Mouse (Mus musculus) B cell, adult 67 days (primary cell): Measurements from ENCODE around the gene Ireb2. TPM values are rescaled to one million over a fixed set of nuclear protein-coding genes. Genes with fewer than 3 reads are reported as not detected.

Experiments used
- total RNA-seq, 2 experiments: library from RNA; stranded (reverse); gene quantifications; 4 replicates each; pipeline ENCODE4 v1.2.4; 2023

Gene Ireb2
- 10 to 100 TPM; 58.8 to 63.3 TPM for total RNA-seq

DNA sequence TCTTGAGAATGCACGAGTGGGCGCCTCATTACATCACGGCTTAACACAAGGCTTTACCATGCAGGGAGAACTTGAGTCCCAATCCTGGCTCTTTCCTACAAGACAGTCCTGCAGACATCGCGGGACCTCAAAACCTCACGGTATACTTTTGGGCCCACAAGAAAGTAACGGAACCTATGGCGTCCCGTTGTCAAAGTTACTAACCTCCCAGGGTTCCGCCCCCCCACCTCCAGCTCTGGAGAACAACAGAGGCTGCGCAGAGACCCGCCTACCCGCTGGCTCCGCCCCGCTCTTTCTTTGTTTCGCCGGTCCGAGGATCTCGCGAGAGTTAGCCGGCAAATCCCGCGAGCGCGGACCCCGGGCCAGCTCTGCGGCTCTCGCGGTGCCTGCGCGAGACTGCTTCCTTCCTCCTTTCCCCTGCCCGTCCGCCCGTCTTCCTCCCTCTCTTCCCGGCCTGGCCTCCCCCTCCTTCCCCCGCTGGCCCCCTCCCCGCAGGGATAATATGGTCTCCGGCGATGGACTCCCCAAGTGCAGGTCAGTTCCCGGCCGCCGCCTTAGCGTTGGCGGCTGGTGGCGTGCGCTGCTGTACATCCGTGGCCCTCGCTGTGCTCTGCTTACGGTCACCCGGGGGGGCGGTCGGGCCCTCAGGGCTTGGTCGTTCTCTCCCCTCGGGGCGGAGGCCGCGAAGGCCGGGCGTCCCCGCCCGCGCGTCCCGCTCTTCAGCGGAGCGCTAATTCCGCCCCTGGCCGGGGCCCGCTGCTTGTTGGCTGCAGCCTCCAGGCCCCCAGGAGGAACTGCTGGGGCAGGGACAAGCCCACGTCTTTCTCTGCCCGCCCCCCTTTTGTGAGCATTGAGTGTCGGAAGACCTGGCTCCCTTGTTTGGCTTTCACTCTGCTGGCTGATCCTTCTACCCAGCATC is at the start of gene Ireb2:
Ireb2 (plus strand) TSS at position 427 of the 919 bp plus-strand sequence.

DNA sequence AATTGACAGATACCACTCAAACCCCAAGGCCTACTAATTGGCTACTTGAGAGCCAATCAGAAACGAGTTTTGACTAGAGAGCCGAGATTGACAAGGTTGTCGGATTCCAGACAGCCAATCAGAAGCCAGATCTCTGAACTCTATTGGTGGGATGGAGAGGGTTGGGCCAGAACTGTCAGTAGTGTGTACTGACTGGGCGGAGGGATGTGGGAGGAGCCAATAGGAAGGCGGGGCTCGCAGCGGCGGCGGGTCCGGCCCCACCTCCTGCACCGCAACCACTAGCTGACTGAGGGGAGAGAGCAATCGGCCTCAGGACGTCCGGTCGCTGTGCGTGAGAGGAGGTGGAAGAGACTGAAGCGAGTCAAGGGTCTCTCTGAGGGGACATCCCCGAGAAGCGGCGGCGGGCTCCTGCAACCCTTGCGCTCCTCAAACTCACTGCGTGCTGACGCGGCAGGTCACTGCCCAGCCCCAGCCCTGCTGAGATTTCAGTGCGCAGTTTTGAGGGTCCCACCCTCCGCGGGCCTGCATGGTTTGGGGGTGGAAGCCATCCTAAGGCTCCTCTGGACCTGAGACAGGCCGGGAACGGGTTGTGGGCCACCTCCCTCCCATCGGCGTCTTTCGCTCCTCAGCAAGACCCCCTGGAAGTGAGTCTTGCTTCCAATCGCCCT is 53.6 kb downstream of the Ireb2 start, which contains the start of gene Hykk:
Hykk (plus strand) TSS at position 274 of the 668 bp plus-strand sequence.

DNA sequence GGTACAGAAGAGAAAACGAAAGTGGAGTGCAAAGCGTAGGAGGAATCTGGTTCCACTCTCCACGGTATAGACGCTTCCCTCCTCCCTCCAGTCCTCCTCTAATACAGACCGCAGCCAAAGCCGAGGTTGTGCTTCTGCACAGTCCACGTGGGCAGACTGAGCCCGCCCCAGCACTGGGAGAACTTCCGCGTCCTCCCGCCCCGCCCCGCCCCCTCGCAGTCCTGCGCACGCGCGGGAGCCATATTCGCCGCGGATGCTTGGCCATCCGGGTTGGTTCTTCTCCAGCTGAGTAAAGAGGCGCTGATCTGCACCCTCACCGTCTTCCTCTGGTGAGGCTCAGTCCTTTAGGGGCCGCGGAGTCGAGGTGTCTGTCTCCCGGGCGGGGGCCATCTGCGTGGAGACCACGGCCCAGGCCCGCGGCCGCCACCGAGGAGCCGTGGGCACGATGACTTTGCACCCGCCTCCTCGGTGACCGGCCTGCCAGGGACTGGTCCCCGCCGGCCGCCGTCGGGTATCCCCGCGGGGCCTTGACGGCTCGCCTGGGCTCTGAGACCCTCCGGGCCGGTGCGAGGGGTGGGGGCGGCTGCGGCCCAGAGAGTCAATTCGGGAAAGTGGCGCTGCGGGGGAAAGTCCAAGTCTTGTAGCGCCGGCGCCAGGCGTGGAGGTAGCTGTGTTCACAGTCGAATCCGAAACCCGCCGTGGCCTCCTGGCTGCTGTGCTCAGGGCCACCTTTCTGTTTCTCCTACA is 87.2 kb downstream of the Ireb2 start, which contains the start of the genes Psma4 and AY074887:
Psma4 (plus strand) TSS at position 216 of the 747 bp plus-strand sequence.
AY074887 (minus strand) TSS at position 424 of the 747 bp plus-strand sequence.

Other genes with a start within 250 kb of the Ireb2 start
- under 1 TPM; 0.17 to 0.39 TPM for gene Acsbg1, start 201.9 kb upstream of the Ireb2 start, total RNA-seq
- gene Dnaja4, start 164.9 kb upstream of the Ireb2 start, total RNA-seq = 1 to 10 TPM; 1.5 to 1.9 TPM
- 10 to 100 TPM; 53.3 to 55.1 TPM for gene Wdr61, start 129.3 kb upstream of the Ireb2 start, total RNA-seq
- not detected for gene Crabp1, start 99.0 kb upstream of the Ireb2 start, total RNA-seq
- 1 to 10 TPM; 1.4 to 1.8 TPM for gene Hykk, start 53.5 kb downstream of the Ireb2 start, total RNA-seq
- gene Psma4, start 87.0 kb downstream of the Ireb2 start, total RNA-seq = 100 to 1,000 TPM in 1 of 2 experiments, 10 to 100 TPM in 1; 94.4 to 105 TPM
- gene AY074887, start 87.2 kb downstream of the Ireb2 start, total RNA-seq = not detected
- not detected for gene Chrna5, start 117.1 kb downstream of the Ireb2 start, total RNA-seq
- gene Chrna3, start 162.8 kb downstream of the Ireb2 start, total RNA-seq = not detected
- not detected for gene Chrnb4, start 185.0 kb downstream of the Ireb2 start, total RNA-seq